In the genomic region with DNA sequence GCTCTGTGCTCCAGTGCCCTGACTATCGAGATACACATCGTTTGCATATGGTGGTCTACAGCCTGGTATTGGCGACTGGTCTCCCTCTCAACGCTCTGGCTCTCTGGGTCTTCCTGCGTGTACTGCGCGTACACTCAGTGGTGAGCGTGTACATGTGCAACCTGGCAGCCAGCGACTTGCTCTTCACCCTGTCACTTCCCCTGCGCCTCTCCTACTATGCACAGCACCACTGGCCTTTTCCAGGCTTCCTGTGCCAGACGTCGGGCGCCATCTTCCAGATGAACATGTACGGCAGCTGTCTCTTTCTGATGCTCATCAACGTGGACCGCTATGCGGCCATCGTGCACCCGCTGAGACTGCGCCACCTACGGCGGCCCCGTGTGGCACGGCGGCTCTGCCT, we compare ENCODE assay signal across 9 mouse cellular contexts. TPM values are rescaled to one million over a fixed set of nuclear protein-coding genes. Genes with fewer than 3 reads are reported as not detected.
DNase-seq lines count a peak whose midpoint lies in the region; ATAC-seq and TF ChIP-seq lines count a peak whose summit lies in the region.
"Had no signal": no experiment of that assay in that cellular context is flagged by ENCODE, and none has a peak within 500 bp of the region (broad histone marks: within the 10 kb centered on the region; RNA-seq: fewer than 3 reads in every experiment).

No protein-coding gene starts in this region.

- H3K9ac ChIP-seq in forebrain, embryonic 15.5 days (replicated peaks): peak overlapping the region; percentile 38
- peak overlapping the region; percentile 66 for H3K9ac ChIP-seq in liver, embryonic 13.5 days

- peak overlapping the region; percentile 54 for H3K4me2 ChIP-seq in forebrain, embryonic 15.5 days (replicated peaks)
- H3K4me2 ChIP-seq in liver, embryonic 13.5 days: peak overlapping the region; percentile 79

- no peak for ATAC-seq in forebrain, embryonic 15.5 days (replicated peaks)
- no peak for ATAC-seq in liver, embryonic 13.5 days (ENCODE audit: low read depth)

- peaks cover 43% of the 10 kb centered on the region for H3K4me1 ChIP-seq in E14TG2a.4 (replicated peaks; ENCODE audit: low read depth, low read length)
- peaks cover 13% of the 10 kb centered on the region; the same call in 1 of the 2 replicates for H3K4me1 ChIP-seq in forebrain, embryonic 15.5 days
- peaks cover 25% of the 10 kb centered on the region for H3K4me1 ChIP-seq in liver, embryonic 13.5 days (replicated peaks)

- no peaks in the 10 kb centered on the region for H3K9me3 ChIP-seq in E14TG2a.4 (ENCODE audit: low read length)
- H3K9me3 ChIP-seq in forebrain, embryonic 15.5 days: no peaks in the 10 kb centered on the region
- no peaks in the 10 kb centered on the region for H3K9me3 ChIP-seq in liver, embryonic 13.5 days (replicated peaks)

- intact Hi-C loops in gastrocnemius, postnatal 14 days (cut with DNase I; ENCODE audit: low total_unique reads): loop anchor here (5.0 kb wide), 1 partner anchor 179 kb away; no protein-coding TSS in a partner anchor

- WGBS in forebrain, embryonic 15.5 days: 20% methylated on average over 25 of the region's 25 CpGs
- 38% methylated on average over 25 of the region's 25 CpGs for WGBS in liver, embryonic 13.5 days (ENCODE audit: insufficient replicate concordance)

- H3K27me3 ChIP-seq in E14TG2a.4 (ENCODE audit: insufficient read depth, low read length): no peaks in the 10 kb centered on the region
- 0 out of 2 replicates have a peak, but pooled peaks cover 2% of the 10 kb centered on the region for H3K27me3 ChIP-seq in forebrain, embryonic 15.5 days
- 0 out of 2 replicates have a peak, but pooled peaks cover 4% of the 10 kb centered on the region for H3K27me3 ChIP-seq in liver, embryonic 13.5 days

- peak overlapping the region; percentile 83 for H3K27ac ChIP-seq in forebrain, embryonic 15.5 days (replicated peaks)
- H3K27ac ChIP-seq in liver, embryonic 13.5 days: no peak overlapping the region; the same call in 1 of the 2 replicates

- DNase-seq in gastrocnemius, postnatal 14 days: peak; percentile 17
- DNase-seq in gastrocnemius, postnatal 25 days: no peak
- no peak for DNase-seq in liver, embryonic 13.5 days
- no peak for DNase-seq in thymus, postnatal 14 days
- no peak for DNase-seq in spleen, postnatal 36 days (ENCODE audit: low spot score in 2 of 2)
- no peak for DNase-seq in cerebellum, postnatal 10 days

- H3K4me3 ChIP-seq in E14TG2a.4 (replicated peaks; ENCODE audit: low read length): peak overlapping the region; percentile 84
- H3K4me3 ChIP-seq in forebrain, embryonic 15.5 days: peak overlapping the region; percentile 41
- peak overlapping the region; percentile 55 for H3K4me3 ChIP-seq in liver, embryonic 13.5 days (replicated peaks)

- no peak for TF ChIP-seq CTCF in E14TG2a.4 (conservative IDR thresholded peaks at IDR 0.05; ENCODE audit: low read length)

- H3K36me3 ChIP-seq in E14TG2a.4 (ENCODE audit: insufficient read depth, low read length): peaks cover 31% of the 10 kb centered on the region
- H3K36me3 ChIP-seq in forebrain, embryonic 15.5 days: no peaks in the 10 kb centered on the region
- no peaks in the 10 kb centered on the region for H3K36me3 ChIP-seq in liver, embryonic 13.5 days

RNA-seq across cellular contexts. Expression of a gene that starts 13.7 kb away (rescaled TPM):
- under 1 TPM in 1 of 2 experiments, not detected in 1; 0.24 TPM for total RNA-seq in gastrocnemius, postnatal 14 days (2021)
- not detected for total RNA-seq in gastrocnemius, postnatal 25 days (2021)
- 0.50 and 0.71 TPM in 2 replicates for polyA plus RNA-seq in forebrain, embryonic 15.5 days (2015; fragmentation: Nextera tagmentation; extraction: Ambion mirVana)
- polyA plus RNA-seq in liver, embryonic 13.5 days (2015; fragmentation: Nextera tagmentation; extraction: Ambion mirVana): 1.6 and 2.1 TPM in 2 replicates
- polyA plus RNA-seq: C2C12 had no signal

RNA-seq across cellular contexts. Expression of a gene that starts 14.4 kb away (rescaled TPM):
- total RNA-seq in gastrocnemius, postnatal 14 days (2021): 10 to 100 TPM; 75.1 to 84.3 TPM
- 10 to 100 TPM; 67.8 to 72.6 TPM for total RNA-seq in gastrocnemius, postnatal 25 days (2021)
- polyA plus RNA-seq in forebrain, embryonic 15.5 days (2015; fragmentation: Nextera tagmentation; extraction: Ambion mirVana): 98.9 and 112 TPM in 2 replicates
- polyA plus RNA-seq in liver, embryonic 13.5 days (2015; fragmentation: Nextera tagmentation; extraction: Ambion mirVana): 29.2 and 30.0 TPM in 2 replicates

RNA-seq across cellular contexts. Expression of a gene that starts 31.9 kb away (rescaled TPM):
- total RNA-seq in gastrocnemius, postnatal 14 days (2021): 1 to 10 TPM; 1.4 to 2.5 TPM
- total RNA-seq in gastrocnemius, postnatal 25 days (2021): 1 to 10 TPM; 1.1 to 1.9 TPM
- 21.9 and 26.2 TPM in 2 replicates for polyA plus RNA-seq in forebrain, embryonic 15.5 days (2015; fragmentation: Nextera tagmentation; extraction: Ambion mirVana)
- polyA plus RNA-seq in liver, embryonic 13.5 days (2015; fragmentation: Nextera tagmentation; extraction: Ambion mirVana): 1.6 and 2.2 TPM in 2 replicates

RNA-seq across cellular contexts. Expression of a gene that starts 41.8 kb away (rescaled TPM):
- 10 to 100 TPM; 29.6 TPM for total RNA-seq in gastrocnemius, postnatal 14 days (2021)
- 10 to 100 TPM; 24.2 to 29.1 TPM for total RNA-seq in gastrocnemius, postnatal 25 days (2021)
- polyA plus RNA-seq in forebrain, embryonic 15.5 days (2015; fragmentation: Nextera tagmentation; extraction: Ambion mirVana): 207 and 211 TPM in 2 replicates
- 28.6 and 31.8 TPM in 2 replicates for polyA plus RNA-seq in liver, embryonic 13.5 days (2015; fragmentation: Nextera tagmentation; extraction: Ambion mirVana)

RNA-seq across cellular contexts. Expression of a gene that starts 50.3 kb away (rescaled TPM):
- total RNA-seq in gastrocnemius, postnatal 14 days (2021): 10 to 100 TPM; 16.0 to 20.4 TPM
- 10 to 100 TPM; 14.6 to 18.6 TPM for total RNA-seq in gastrocnemius, postnatal 25 days (2021)
- polyA plus RNA-seq in forebrain, embryonic 15.5 days (2015; fragmentation: Nextera tagmentation; extraction: Ambion mirVana): 51.1 and 51.8 TPM in 2 replicates
- polyA plus RNA-seq in liver, embryonic 13.5 days (2015; fragmentation: Nextera tagmentation; extraction: Ambion mirVana): 60.6 and 65.5 TPM in 2 replicates
